Mouse (Mus musculus): ENCODE data around the gene Slc25a28. TPM values are rescaled to one million over a fixed set of nuclear protein-coding genes. Genes with fewer than 3 reads are reported as not detected.
A peak's percentile ranks its signal among the peaks of the same experiment; 100 is the strongest.

Slc25a28 gene
- polyA plus RNA-seq, 1 experiment: 74.4 TPM

DNA sequence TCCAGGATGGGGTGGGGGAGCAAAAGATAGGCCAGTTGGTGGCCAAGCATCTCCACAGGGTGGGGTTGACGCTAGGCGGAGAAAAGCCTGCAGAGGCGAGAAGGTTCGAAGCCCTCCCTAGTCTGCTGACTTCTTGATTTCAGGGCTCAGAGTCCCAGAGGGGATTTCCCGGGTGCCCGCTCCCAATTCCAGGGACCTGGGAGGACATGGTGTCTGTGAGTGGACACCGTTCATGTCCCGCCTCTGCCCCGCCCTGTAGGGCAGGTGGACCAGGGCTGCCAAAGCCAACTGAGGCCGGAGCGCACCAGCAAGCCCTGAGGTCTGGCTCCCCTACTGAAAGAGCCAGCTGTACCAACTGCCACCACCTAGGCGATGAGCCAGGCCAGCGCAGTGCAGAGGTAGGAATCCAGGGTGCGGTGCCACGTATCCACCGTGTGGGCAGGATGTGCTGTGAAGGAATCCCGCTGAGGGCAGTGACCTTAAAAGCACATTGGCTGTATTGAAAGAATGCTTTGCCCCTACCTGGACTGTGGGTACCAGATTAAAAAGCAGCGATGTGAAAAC is 54.7 kb downstream of the Slc25a28 start:
- H3K4me3 ChIP-seq (replicated peaks; ENCODE audit: extremely low read depth, low read depth, low read length): no peak overlapping the region
- H3K4me1 ChIP-seq (ENCODE audit: control insufficient read depth, insufficient read depth, low read length): peaks cover 2% of the 10 kb centered on the region; the same call in 1 of the 2 replicates
- WGBS: 18% methylated on average over 18 of the region's 18 CpGs
- TF ChIP-seq POLR2A (IDR thresholded peaks at IDR 0.05; ENCODE audit: borderline replicate concordance, extremely low read depth, low read depth, low read length) (no peak), CTCF (IDR thresholded peaks at IDR 0.05; ENCODE audit: insufficient read depth, low read length) (no peak)
- DNase-seq: no peak

DNA sequence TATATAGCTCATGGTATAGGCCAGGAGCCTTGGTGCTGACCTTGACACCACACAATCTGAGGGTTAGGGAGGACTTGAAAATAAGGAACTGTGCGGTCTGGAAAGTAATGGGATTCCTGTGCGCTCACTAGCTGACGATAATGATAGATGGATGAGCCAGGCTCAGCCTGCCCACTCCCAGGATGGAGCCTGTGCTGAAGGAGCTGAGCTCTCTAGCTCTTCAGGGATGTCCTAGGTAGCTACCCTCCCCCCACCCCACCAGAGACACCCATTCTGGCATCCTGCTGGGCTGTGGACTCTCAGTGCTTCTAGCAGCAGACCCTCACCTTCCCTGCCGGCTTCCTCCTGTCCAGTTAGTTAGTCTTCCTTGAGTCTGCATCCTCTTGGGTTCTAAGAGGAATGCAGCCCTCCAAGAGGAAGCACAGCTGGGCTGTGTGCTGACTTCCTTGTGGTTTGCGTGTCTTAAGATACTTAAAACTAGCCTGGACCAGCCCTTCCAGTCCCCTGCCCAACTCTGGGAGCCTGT is 56.1 kb downstream of the Slc25a28 start:
- WGBS: 7% methylated on average over 5 of the region's 5 CpGs
- Histone ChIP-seq H3K4me1 (ENCODE audit: control insufficient read depth, insufficient read depth, low read length) (peaks cover 3% of the 10 kb centered on the region; the same call in 1 of the 2 replicates), H3K4me3 (replicated peaks; ENCODE audit: extremely low read depth, low read depth, low read length) (no peak overlapping the region)
- no peak for TF ChIP-seq POLR2A (IDR thresholded peaks at IDR 0.05; ENCODE audit: borderline replicate concordance, extremely low read depth, low read depth, low read length)
- no peak for TF ChIP-seq CTCF (IDR thresholded peaks at IDR 0.05; ENCODE audit: insufficient read depth, low read length)
- DNase-seq: no peak

DNA sequence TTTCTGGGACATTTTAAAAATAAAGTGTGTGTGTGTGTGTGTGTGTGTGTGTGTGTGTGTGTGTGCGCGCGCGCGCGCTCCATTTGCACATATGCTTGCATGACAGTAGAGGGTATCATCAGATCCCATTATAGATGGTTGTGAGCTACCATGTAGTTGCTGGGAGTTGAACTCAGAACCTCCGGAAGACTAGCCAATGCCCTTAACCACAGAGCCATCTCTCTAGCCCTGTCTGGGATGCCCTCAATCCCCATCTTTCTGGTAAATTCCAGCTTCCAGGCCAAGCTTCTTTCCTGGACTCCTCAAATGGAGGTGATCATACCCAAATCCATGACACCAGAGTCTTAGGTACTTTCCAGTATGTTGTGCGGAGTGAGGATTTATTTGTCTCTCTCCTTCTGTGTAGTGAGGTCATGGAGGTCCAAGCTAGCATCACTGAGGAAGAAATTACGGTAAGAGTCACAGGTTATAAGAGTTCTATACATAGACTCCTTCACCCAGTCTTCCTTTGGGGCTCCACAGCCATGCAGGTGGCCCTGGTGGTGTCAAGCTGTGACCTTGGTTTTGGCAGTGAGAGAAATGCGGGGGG is 56.8 kb downstream of the Slc25a28 start:
- TF ChIP-seq POLR2A (IDR thresholded peaks at IDR 0.05; ENCODE audit: borderline replicate concordance, extremely low read depth, low read depth, low read length): no peak
- no peak for TF ChIP-seq CTCF (IDR thresholded peaks at IDR 0.05; ENCODE audit: insufficient read depth, low read length)
- DNase-seq: no peak
- H3K4me3 ChIP-seq (replicated peaks; ENCODE audit: extremely low read depth, low read depth, low read length): no peak overlapping the region
- 55% methylated on average over 10 of the region's 10 CpGs for WGBS
- peaks cover 3% of the 10 kb centered on the region for H3K4me1 ChIP-seq (ENCODE audit: control insufficient read depth, insufficient read depth, low read length)

- Histone ChIP-seq H3K4me3 (replicated peaks; ENCODE audit: extremely low read depth, low read depth, low read length) (no peak overlapping the region), H3K4me1 (ENCODE audit: control insufficient read depth, insufficient read depth, low read length) (peaks cover 6% of the 10 kb centered on the region)
- no peak for DNase-seq
- TF ChIP-seq CTCF (IDR thresholded peaks at IDR 0.05; ENCODE audit: insufficient read depth, low read length) (no peak), POLR2A (IDR thresholded peaks at IDR 0.05; ENCODE audit: borderline replicate concordance, extremely low read depth, low read depth, low read length) (no peak)
- 7% methylated on average over 12 of the region's 12 CpGs for WGBS
These were observed 57.8 kb downstream of the Slc25a28 start for GRCm38 (mm10) chr19:43616889-43617288.

GRCm38 (mm10) chr19:43616415-43616861 is 58.2 kb downstream of the Slc25a28 start:
- WGBS: 2% methylated on average over 34 of the region's 35 CpGs
- Histone ChIP-seq H3K4me1 (ENCODE audit: control insufficient read depth, insufficient read depth, low read length) (peaks cover 6% of the 10 kb centered on the region), H3K4me3 (replicated peaks; ENCODE audit: extremely low read depth, low read depth, low read length) (no peak overlapping the region)
- no peak for TF ChIP-seq POLR2A (IDR thresholded peaks at IDR 0.05; ENCODE audit: borderline replicate concordance, extremely low read depth, low read depth, low read length)
- TF ChIP-seq CTCF (IDR thresholded peaks at IDR 0.05; ENCODE audit: insufficient read depth, low read length): no peak
- peak; percentile 15 for DNase-seq

DNA sequence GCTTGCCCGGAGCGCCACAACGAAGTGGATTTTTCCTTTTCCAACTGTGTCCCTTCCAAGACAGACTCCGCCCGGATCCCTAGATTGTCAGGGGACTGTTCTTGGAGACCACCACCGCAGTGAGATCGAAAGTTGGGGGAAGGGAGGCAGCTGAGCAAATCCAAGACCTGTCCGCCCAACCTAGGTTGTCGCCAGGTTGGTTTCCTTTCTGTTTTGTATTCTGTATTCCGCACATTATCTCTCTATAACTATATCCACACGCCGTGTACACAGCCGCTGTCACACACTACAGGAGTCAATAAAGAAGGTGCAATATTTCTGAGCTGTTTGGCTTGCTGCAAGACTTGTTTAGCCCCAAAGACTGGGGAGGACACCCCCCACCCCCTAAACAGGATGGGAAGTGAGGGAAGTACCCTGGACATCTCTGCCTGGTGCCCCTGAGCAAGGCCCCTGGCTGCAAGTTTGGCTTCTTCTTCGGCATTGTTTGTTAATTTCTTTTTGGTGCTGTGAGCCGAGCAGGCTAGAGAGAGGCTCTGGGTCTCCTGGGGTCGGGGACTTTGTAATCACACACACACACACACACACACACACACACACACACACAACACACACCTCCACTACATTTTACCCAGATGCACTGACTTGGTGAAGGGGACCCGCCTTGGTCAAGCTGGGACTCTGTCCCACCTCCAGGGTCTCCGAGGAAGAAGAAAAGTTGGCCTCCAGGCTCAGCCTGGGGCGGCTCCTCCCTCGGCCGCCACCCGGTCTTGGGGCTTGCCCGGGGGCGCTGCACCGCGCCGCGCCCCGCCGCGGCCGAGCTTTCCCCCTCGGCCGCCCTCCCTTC is 58.9 kb downstream of the Slc25a28 start:
- peak; percentile 15 for DNase-seq
- 4% methylated on average over 31 of the region's 34 CpGs for WGBS
- H3K4me1 ChIP-seq (ENCODE audit: control insufficient read depth, insufficient read depth, low read length): peaks cover 6% of the 10 kb centered on the region
- H3K4me3 ChIP-seq (replicated peaks; ENCODE audit: extremely low read depth, low read depth, low read length): no peak overlapping the region
- TF ChIP-seq CTCF (IDR thresholded peaks at IDR 0.05; ENCODE audit: insufficient read depth, low read length) (no peak), POLR2A (IDR thresholded peaks at IDR 0.05; ENCODE audit: borderline replicate concordance, extremely low read depth, low read depth, low read length) (no peak)

- WGBS: 2% methylated on average over 20 of the region's 20 CpGs
- TF ChIP-seq POLR2A (IDR thresholded peaks at IDR 0.05; ENCODE audit: borderline replicate concordance, extremely low read depth, low read depth, low read length) (no peak), CTCF (IDR thresholded peaks at IDR 0.05; ENCODE audit: insufficient read depth, low read length) (no peak)
- DNase-seq: no peak
- Histone ChIP-seq H3K4me1 (ENCODE audit: control insufficient read depth, insufficient read depth, low read length) (peaks cover 6% of the 10 kb centered on the region), H3K4me3 (replicated peaks; ENCODE audit: extremely low read depth, low read depth, low read length) (no peak overlapping the region)
These were observed 59.6 kb downstream of the Slc25a28 start for GRCm38 (mm10) chr19:43615074-43615445.

- Histone ChIP-seq H3K4me3 (replicated peaks; ENCODE audit: extremely low read depth, low read depth, low read length) (no peak overlapping the region), H3K4me1 (ENCODE audit: control insufficient read depth, insufficient read depth, low read length) (peaks cover 6% of the 10 kb centered on the region)
- DNase-seq: peak; percentile 25
- TF ChIP-seq POLR2A (IDR thresholded peaks at IDR 0.05; ENCODE audit: borderline replicate concordance, extremely low read depth, low read depth, low read length): no peak
- no peak for TF ChIP-seq CTCF (IDR thresholded peaks at IDR 0.05; ENCODE audit: insufficient read depth, low read length)
- WGBS: 1% methylated on average over 92 of the region's 92 CpGs
These were observed 60.2 kb downstream of the Slc25a28 start for GRCm38 (mm10) chr19:43614341-43615073.

Other genes with a start within 250 kb of the Slc25a28 start
- gene Cnnm1, start 234.4 kb downstream of the Slc25a28 start, polyA plus RNA-seq (2012; rRNA removed): 0.03 and 0.06 TPM in 2 replicates
- gene Got1, start 150.3 kb downstream of the Slc25a28 start, polyA plus RNA-seq (2012; rRNA removed): 14.1 and 21.7 TPM in 2 replicates
- gene Nkx2-3, start 62.6 kb downstream of the Slc25a28 start, polyA plus RNA-seq (2012; rRNA removed): 0.05 TPM in 1 of 2 replicates, not detected in the other
- gene Entpd7, start 14.8 kb upstream of the Slc25a28 start, polyA plus RNA-seq (2012; rRNA removed): 3.4 and 4.1 TPM in 2 replicates
- 2.6 and 4.8 TPM in 2 replicates for gene Cutc, start 78.1 kb upstream of the Slc25a28 start, polyA plus RNA-seq (2012; rRNA removed)
- 7.8 and 10.4 TPM in 2 replicates for gene Cox15, start 78.1 kb upstream of the Slc25a28 start, polyA plus RNA-seq (2012; rRNA removed)
- gene Abcc2, start 107.3 kb upstream of the Slc25a28 start, polyA plus RNA-seq (2012; rRNA removed): 0.01 and 0.13 TPM in 2 replicates